Mouse (Mus musculus): ENCODE results near the gene Donson.

Gene Donson

DNA sequence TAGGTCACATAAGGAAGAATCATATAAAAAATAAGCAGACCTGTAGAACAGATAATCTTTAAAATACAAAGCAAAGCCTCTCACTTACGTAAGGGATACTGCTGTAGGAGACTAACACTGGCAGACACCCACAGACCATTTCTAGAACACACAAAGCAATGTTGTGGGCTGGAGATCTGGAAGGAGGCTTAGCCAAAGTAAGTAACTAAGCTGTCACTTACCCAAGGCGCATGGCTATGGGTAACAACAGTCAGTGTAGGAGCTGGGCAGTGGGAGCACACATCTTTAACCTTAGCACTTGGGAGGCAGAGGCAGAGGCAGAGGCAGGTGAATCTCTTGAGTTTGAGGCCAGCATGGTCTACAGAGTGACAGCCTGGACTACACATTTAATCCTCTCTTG lies 48.9 kb downstream of the Donson start:
- DNase-seq: no peak

GRCm38 (mm10) chr16:91639161-91639560 lies 49.4 kb downstream of the Donson start:
- no peak for DNase-seq

DNA sequence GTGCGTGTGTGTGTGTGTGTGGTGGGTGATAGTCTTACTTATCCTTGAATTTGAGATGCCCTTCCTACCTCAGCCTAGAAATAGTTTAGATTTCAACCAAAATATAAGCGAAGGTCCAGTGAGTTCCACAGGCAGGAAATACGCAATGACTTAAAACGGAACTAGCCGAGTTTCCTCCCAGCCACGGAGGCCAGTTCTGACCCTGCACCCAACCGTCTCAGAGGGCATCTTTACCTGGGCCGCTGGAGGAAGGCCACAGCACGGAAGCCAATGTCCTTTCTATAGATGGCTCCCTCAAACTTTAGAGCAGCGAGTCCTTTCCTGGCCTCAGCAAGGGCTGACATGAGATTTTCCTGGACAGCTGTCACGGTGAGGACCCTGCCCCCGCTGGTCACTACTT lies 54.9 kb downstream of the Donson start:
- DNase-seq: no peak

- no peak for DNase-seq
These were observed 55.6 kb downstream of the Donson start for GRCm38 (mm10) chr16:91632940-91633339.

DNA sequence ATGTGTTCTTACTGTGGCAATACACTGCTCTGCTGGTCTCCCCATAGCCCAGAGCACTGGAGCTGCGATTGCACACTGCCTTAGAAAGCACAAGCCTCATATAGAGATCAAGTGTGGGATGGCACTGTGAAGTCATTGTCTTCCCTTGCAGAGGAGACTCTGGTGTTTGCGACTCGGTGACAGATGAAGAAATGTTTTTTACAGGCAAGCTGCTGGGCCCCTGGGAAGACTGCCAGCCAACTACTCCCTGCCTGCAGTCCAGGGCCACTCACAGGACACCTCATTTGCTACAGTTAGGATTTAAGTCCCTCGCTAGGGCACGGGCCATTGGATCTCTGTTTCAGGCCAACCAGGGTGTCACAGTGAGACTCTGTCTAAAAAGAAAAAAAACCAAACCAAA lies 56.1 kb downstream of the Donson start:
- DNase-seq: peak in 1 of 2 experiments; percentile 54

- DNase-seq: no peak
These were observed 58.0 kb downstream of the Donson start for GRCm38 (mm10) chr16:91630584-91630983.

DNA sequence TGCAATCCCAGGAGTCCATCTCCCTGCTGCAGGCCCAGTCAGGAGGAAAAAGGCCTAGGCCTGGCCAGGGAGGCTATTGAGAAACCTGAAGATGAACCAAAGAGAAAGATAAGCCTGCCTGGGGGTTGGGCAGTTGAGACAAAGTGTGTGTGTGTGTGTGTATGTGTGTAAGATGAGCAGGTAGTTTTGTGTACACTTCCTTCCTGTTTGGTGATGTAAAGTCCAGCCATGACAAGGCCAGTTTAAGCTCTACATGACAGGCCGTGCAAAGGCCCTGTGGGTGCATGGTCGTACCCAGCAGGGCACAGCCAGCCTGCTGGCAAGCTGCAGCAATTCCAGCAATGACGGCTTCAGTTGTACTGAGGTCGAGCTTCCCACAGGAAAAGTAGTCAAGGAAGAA lies 58.8 kb downstream of the Donson start:
- no peak for DNase-seq

- no peak for DNase-seq
These were observed 59.9 kb downstream of the Donson start for GRCm38 (mm10) chr16:91628673-91629072.

DNA sequence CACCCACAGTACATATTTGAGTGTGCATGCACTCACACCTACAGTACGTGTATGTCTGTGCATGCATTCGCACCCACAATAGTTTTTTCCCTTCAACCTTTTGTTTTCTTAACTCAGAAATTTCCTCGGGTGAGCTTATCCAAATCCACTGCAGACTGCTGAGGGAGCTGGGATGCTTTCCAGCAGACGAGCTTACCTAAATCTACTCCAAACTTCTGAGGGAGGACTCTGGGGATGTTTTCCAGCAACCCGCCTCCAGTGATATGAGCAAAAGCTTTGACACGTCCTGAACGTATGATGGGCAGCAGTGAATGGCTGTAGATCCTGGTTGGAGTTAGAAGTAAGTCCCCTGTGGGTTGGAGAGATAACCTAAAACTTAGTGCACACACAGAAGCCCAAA lies 60.7 kb downstream of the Donson start:
- DNase-seq: no peak
